Mouse (Mus musculus): ENCODE results near the gene Birc5. TPM values are rescaled to one million over a fixed set of nuclear protein-coding genes. Genes with fewer than 3 reads are reported as not detected.
A peak's percentile ranks its signal among the peaks of the same experiment; 100 is the strongest.
"Not testable (repeated sequence)": the region's sequence is repeated elsewhere in the genome, so short reads cannot be mapped to it uniquely, and the experiment has no call there.

The Birc5 gene
- polyA plus RNA-seq, 1 experiment: 9.5 TPM

DNA sequence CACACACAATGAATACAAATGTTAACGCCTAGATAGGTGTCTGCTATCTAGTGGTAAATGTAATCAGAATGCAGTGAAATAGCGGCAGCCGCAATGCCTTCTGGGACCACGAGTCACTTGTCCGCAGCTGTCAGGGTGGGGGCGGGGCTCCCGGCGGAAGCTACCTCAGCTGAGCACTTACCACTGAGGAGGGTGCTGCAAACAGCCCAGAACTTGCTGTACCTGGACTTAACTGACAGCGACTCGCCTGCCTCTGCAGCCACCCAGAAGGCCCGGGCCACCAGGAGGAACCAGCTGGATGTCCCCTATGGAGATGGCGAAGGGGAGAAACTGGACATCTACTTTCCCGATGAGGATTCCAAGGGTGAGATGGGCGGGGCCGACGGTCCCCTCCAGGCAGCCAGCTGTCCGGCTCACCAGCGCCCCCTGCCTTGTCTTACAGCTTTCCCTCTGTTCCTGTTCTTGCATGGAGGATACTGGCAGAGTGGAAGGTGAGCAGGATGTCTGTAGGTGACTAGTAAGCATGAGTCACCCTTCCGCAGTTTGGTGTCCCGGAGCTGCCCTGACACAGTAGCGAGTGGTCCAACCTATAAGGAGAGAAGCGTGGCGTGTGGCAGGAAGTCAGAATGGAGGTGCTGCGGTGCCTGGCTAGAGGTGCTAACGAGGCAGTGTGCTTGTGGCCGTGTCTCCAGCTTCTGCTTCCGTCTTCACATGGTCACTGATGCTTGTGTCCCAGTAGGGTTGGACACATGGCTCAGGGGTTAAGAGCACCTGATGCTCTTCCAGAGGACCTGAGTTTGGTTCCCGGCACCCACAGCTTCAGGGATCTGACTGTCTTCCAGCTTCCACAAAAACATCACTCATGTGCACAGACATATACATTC, 16.7 kb upstream of the Birc5 start:
- H3K4me1 ChIP-seq (ENCODE audit: control insufficient read depth, insufficient read depth, insufficient read length, low read length): peaks cover 58% of the 10 kb centered on the region
- peak overlapping the region; percentile 65 for H3K4me3 ChIP-seq (ENCODE audit: low read depth, low read length)
- no peaks in the 10 kb centered on the region for H3K36me3 ChIP-seq (ENCODE audit: control insufficient read depth, insufficient read depth, low read length)
- peak overlapping the region; percentile 96 for H3K27ac ChIP-seq (ENCODE audit: insufficient read depth, low read depth, low read length)
- TF ChIP-seq CTCF (IDR thresholded peaks at IDR 0.05; ENCODE audit: extremely low read depth, insufficient read length, insufficient replicate concordance, low read depth, low read length) (peak; percentile 83), POLR2A (IDR thresholded peaks at IDR 0.05; ENCODE audit: low read depth, low read length) (peak; percentile 71)
- H3K27me3 ChIP-seq (ENCODE audit: control insufficient read depth, insufficient read depth, low read length): no peaks in the 10 kb centered on the region
- WGBS: 23% methylated on average over 28 of the region's 28 CpGs

DNA sequence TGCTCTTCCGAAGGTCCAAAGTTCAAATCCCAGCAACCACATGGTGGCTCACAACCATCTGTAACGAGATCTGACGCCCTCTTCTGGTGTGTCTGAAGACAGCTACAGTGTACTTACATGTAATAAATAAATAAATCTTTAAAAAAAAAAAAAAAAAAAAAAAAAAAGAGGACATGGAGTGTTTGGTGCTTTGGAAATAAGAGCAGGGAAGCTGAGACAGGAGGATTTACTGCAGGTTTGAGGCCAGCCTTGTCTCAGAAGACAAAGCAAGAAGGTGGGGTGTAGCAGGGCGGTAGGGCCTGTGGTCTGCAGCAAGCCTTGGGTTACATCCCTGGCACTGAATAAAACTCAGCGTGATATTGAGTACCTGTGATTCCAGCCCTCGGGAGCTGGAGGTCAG, 15.5 kb upstream of the Birc5 start:
- not testable (repeated sequence) for H3K27me3 ChIP-seq (ENCODE audit: control insufficient read depth, insufficient read depth, low read length); H3K4me3 ChIP-seq (ENCODE audit: low read depth, low read length); H3K36me3 ChIP-seq (ENCODE audit: control insufficient read depth, insufficient read depth, low read length)
- Histone ChIP-seq H3K27ac (ENCODE audit: insufficient read depth, low read depth, low read length) (peak overlapping the region; percentile 96), H3K4me1 (ENCODE audit: control insufficient read depth, insufficient read depth, insufficient read length, low read length) (peaks cover 53% of the 10 kb centered on the region)
- WGBS: 40% methylated on average over 6 of the region's 6 CpGs

DNA sequence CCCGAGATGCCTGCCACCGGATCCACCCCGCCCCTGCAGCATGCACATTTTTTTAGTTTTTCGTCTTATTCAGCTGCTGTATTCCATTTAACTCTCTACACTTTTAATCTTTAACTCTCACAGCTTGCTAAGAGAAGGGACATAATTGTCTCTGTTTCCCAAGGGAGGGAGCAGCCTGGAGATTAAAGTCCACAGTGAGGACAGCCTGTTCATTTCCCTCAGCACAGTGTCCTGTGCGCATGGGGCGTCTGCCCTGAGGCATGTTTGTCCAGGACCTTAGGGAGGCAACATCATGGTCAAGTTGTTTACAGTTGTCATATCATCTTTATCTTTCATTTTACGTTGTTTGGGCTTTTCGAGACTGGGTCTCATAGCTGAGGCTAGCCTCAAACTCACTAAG, 15.0 kb upstream of the Birc5 start:
- TF ChIP-seq CTCF (IDR thresholded peaks at IDR 0.05; ENCODE audit: extremely low read depth, insufficient read length, insufficient replicate concordance, low read depth, low read length): no peak
- no peak for TF ChIP-seq POLR2A (IDR thresholded peaks at IDR 0.05; ENCODE audit: low read depth, low read length)
- no peaks in the 10 kb centered on the region for H3K36me3 ChIP-seq (ENCODE audit: control insufficient read depth, insufficient read depth, low read length)
- WGBS: 28% methylated on average over 8 of the region's 8 CpGs

DNA sequence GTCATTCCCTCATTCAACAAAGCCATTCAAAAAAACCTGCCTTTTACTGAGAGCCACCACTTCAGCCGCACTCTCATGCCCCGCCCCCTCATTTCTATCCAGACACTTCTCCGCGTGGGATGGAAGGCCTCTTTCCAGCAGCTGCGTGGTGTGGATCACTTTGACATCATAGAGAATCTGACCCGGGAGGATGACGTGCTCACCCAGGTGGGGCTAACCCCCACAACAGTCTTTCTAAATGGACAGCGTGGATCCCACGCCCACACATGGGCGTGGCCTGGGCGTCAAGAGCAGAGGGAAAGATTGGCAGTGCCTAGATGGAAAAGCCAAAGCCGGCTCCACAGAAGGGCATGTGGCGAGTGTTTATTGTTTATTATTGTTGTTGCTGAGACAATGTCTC, 12.7 kb upstream of the Birc5 start:
- H3K27me3 ChIP-seq (ENCODE audit: control insufficient read depth, insufficient read depth, low read length): no peaks in the 10 kb centered on the region
- no peaks in the 10 kb centered on the region for H3K36me3 ChIP-seq (ENCODE audit: control insufficient read depth, insufficient read depth, low read length)
- no peak overlapping the region for H3K27ac ChIP-seq (ENCODE audit: insufficient read depth, low read depth, low read length)
- peaks cover 43% of the 10 kb centered on the region for H3K4me1 ChIP-seq (ENCODE audit: control insufficient read depth, insufficient read depth, insufficient read length, low read length)
- H3K4me3 ChIP-seq (ENCODE audit: low read depth, low read length): peak overlapping the region; percentile 12; the same call in 1 of the 2 replicates
- 26% methylated on average over 13 of the region's 13 CpGs for WGBS
- no peak for TF ChIP-seq POLR2A (IDR thresholded peaks at IDR 0.05; ENCODE audit: low read depth, low read length)
- TF ChIP-seq CTCF (IDR thresholded peaks at IDR 0.05; ENCODE audit: extremely low read depth, insufficient read length, insufficient replicate concordance, low read depth, low read length): no peak

More for the DNA sequence above, 15.0 kb upstream of the Birc5 start:
- Histone ChIP-seq H3K4me3 (ENCODE audit: low read depth, low read length) (no peak overlapping the region; the same call in 1 of the 2 replicates), H3K27me3 (ENCODE audit: control insufficient read depth, insufficient read depth, low read length) (no peaks in the 10 kb centered on the region), H3K4me1 (ENCODE audit: control insufficient read depth, insufficient read depth, insufficient read length, low read length) (peaks cover 53% of the 10 kb centered on the region), H3K27ac (ENCODE audit: insufficient read depth, low read depth, low read length) (peak overlapping the region; percentile 96)

DNA sequence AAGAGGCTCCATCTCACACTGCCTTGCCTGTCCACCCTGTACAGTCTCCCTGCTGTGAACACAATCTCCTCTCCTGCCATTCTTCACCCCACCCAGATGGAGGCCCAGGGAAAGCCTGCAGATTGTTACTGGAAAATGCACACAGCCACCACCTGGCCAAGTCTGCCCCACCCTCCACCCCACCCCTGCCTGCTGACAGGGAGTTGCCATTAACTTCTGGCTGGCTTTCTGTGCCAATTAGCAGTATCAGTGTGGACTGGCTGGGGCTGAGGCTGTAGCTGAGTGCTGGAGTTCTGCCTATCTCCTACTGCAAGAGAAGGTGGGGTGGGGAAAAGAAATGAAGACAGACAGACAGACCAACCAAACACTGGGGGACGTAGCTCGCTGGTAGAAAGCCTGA, 10.5 kb upstream of the Birc5 start:
- Histone ChIP-seq H3K27me3 (ENCODE audit: control insufficient read depth, insufficient read depth, low read length) (no peaks in the 10 kb centered on the region), H3K36me3 (ENCODE audit: control insufficient read depth, insufficient read depth, low read length) (no peaks in the 10 kb centered on the region), H3K4me3 (ENCODE audit: low read depth, low read length) (no peak overlapping the region), H3K4me1 (ENCODE audit: control insufficient read depth, insufficient read depth, insufficient read length, low read length) (peaks cover 38% of the 10 kb centered on the region), H3K27ac (ENCODE audit: insufficient read depth, low read depth, low read length) (peak overlapping the region; percentile 85)
- 13% methylated on average over 2 of the region's 2 CpGs for WGBS
- TF ChIP-seq CTCF (IDR thresholded peaks at IDR 0.05; ENCODE audit: extremely low read depth, insufficient read length, insufficient replicate concordance, low read depth, low read length) (no peak), POLR2A (IDR thresholded peaks at IDR 0.05; ENCODE audit: low read depth, low read length) (no peak; the same call in 1 of the 2 replicates)

DNA sequence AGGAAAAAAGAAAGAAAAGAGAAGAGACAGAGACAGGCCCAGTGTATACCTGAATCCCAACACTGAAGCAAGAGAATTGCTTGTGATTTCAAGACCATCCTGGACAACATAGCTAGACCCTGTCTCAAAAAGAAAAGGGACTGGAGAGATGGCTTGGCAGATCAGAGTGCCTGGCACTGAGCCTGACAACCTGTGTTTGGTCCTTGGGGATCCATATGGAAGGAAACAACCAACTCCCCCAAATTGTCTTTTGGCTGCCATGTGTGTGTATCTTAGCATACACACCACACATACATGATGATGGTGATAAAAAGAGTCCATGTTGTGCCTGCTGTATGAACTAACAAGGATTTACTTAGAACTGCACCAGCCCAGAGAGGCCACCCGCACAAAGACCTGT, 10.0 kb upstream of the Birc5 start:
- 81% methylated on average over 1 of the region's 1 CpGs for WGBS

DNA sequence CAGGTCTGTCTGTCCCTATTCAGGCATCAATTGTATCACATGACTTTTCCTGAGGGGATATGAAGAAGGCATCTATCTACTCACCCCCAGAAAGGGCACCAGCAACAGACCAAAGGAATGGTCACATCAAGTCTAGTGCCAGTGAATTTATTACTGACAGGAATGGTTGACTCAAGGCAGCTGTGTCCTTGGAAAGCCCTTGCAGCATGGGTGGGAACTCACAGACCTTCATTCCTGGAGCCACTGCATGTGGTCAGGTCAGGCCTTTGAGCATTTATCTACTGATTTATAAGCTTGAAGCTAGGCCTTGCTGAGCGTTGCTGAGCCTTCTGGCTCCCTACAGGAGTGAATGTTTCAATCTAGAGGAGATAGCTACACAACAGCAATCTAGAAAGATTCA, 8.1 kb upstream of the Birc5 start:
- H3K27me3 ChIP-seq (ENCODE audit: control insufficient read depth, insufficient read depth, low read length): no peaks in the 10 kb centered on the region
- no peak overlapping the region for H3K27ac ChIP-seq (ENCODE audit: insufficient read depth, low read depth, low read length)
- no peak overlapping the region for H3K4me3 ChIP-seq (ENCODE audit: low read depth, low read length)
- H3K4me1 ChIP-seq (ENCODE audit: control insufficient read depth, insufficient read depth, insufficient read length, low read length): peaks cover 25% of the 10 kb centered on the region; the same call in 1 of the 2 replicates
- WGBS: 69% methylated on average over 1 of the region's 1 CpGs
- no peak for TF ChIP-seq POLR2A (IDR thresholded peaks at IDR 0.05; ENCODE audit: low read depth, low read length)
- no peak for TF ChIP-seq CTCF (IDR thresholded peaks at IDR 0.05; ENCODE audit: extremely low read depth, insufficient read length, insufficient replicate concordance, low read depth, low read length)
- no peaks in the 10 kb centered on the region for H3K36me3 ChIP-seq (ENCODE audit: control insufficient read depth, insufficient read depth, low read length)

More for the DNA sequence above, 10.0 kb upstream of the Birc5 start:
- peak overlapping the region; percentile 85 for H3K27ac ChIP-seq (ENCODE audit: insufficient read depth, low read depth, low read length)
- no peak for TF ChIP-seq POLR2A (IDR thresholded peaks at IDR 0.05; ENCODE audit: low read depth, low read length)
- no peaks in the 10 kb centered on the region for H3K36me3 ChIP-seq (ENCODE audit: control insufficient read depth, insufficient read depth, low read length)
- no peaks in the 10 kb centered on the region for H3K27me3 ChIP-seq (ENCODE audit: control insufficient read depth, insufficient read depth, low read length)
- H3K4me3 ChIP-seq (ENCODE audit: low read depth, low read length): no peak overlapping the region
- peaks cover 34% of the 10 kb centered on the region for H3K4me1 ChIP-seq (ENCODE audit: control insufficient read depth, insufficient read depth, insufficient read length, low read length)
